Mouse (Mus musculus): ENCODE measurements around the gene Speer4f1.
A peak's percentile ranks its signal among the peaks of the same experiment; 100 is the strongest.
"Not testable (repeated sequence)": the region's sequence is repeated elsewhere in the genome, so short reads cannot be mapped to it uniquely, and the experiment has no call there.

The Speer4f1 gene

DNA sequence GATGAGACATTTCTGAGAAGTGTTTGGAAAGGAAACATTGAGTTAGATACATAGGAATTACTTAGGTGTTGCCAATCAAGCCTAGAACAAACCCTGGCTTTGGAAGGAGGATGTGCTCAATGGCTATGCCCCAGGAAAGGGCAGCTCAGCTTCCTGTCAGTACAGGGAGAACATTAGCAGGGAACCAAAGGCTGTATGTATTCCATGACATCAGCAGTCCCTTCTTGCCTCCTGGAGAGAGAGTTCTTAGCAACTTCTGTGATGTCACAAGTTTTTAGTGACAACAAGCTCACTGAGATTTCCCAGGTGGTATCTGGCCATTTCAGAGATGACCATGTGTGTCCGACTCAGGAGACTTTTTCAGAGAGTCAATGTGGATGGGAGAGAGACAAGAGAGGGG is at the start of gene Speer4f1:
Gene Speer4f1 (plus strand): TSS at position 301 of the 400 bp plus-strand sequence.
- DNase-seq (ENCODE audit: low spot score): not testable (repeated sequence)

DNA sequence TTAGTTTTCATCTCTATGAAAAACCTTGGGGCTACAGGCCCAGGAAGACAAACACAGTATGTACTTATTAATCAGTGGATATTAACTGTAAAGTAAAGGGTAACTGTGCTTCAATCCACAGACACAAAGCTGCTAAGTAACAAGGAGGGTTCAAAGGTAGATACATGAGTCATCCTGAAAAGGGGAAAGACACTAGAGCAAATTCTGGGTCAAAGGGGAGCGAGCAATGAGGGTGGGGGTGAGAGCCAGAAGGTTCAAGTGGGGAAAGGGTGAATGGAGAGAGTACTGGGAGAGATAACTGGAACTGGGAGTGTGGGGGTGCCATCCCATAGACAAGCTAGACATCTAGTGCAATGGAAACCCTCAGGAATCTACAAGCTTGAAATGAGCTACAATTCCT is 49.0 kb upstream of the Speer4f1 start:
- no peak for DNase-seq (ENCODE audit: low spot score)

DNA sequence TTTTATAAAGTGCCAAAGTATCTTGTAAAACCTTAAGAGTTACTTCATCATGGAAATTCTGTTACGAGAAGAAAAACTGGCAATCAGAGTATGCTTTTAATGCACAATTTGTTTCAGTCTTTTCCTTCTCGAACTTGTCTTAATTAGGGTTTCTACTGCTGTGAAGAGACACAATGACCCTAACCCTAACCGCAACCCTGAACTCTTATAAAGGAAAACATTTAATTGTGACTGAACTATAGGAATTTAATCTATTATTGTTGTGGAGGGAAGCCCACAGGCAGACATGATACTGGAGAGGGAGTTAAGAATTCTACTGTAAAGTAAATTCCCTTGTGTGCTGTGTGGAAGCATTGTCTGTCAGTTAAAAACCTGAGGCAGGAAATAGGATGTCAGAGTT is 41.2 kb upstream of the Speer4f1 start:
- no peak for DNase-seq (ENCODE audit: low spot score)

DNA sequence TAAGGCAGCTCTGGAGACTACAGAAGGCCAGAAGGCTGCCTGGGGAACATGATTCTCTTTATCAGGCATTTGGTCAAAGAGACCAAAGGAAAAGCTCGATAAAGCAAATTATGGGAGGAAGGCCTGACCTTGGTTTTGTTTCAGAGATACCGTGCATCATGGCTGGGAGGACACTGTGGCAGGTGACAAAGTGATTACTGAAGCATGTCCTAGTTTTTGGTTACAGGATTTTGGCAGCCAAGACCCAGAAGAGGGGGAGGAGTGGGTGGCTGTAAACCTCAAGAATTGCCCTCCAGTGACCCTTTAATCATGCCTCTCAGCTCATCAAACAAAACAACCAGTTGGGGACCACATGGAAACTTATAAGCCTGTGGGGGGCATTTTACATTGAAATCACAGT is 39.7 kb upstream of the Speer4f1 start:
- DNase-seq (ENCODE audit: low spot score): no peak

DNA sequence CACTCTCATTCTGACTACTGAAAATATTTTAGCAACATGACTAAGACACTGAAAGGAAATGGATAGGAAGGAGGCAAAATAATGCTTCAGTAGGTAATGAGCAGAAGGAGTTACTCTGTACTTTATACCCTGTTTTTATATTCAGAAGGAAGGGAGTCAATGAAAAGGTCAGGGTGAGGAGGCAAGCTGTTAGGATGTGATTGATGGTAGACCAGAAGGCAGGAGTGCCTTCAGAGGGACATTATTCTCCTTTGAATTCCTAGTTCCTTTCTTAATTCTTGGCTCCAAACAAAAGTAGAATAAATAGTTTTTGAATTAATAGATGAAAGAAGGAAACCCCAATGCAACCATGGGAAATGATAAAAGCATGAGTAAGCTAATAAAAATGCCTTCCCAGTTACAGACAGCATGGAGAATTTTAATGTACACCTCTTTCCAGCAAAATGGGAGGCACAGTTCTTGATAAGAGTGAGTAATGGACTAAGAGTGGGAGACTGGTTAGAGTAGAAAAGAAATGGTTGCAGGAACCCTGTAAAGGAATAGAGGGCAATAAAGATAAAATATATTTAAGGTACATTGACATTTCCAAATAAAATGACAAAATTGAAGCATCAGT is 36.3 kb upstream of the Speer4f1 start:
- no peak for DNase-seq (ENCODE audit: low spot score)

DNA sequence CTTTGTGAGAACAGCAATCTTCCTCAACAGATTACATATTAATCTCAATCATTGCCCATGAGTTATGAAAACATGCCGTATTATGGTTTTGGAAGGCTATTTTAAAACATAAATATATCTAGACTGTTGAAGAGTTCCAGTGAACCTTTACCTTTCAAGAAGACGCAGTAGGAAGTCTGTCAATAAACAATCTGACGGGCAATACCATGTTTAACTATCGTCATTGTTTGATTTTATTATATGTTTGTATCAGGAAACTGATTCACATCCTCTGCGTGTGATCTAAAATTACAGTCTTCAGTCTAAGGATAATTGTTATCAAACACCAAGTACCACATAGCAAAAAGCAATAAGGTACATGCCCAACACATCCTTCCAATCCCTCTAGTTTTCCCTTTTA is 21.8 kb upstream of the Speer4f1 start:
- DNase-seq (ENCODE audit: low spot score): no peak

DNA sequence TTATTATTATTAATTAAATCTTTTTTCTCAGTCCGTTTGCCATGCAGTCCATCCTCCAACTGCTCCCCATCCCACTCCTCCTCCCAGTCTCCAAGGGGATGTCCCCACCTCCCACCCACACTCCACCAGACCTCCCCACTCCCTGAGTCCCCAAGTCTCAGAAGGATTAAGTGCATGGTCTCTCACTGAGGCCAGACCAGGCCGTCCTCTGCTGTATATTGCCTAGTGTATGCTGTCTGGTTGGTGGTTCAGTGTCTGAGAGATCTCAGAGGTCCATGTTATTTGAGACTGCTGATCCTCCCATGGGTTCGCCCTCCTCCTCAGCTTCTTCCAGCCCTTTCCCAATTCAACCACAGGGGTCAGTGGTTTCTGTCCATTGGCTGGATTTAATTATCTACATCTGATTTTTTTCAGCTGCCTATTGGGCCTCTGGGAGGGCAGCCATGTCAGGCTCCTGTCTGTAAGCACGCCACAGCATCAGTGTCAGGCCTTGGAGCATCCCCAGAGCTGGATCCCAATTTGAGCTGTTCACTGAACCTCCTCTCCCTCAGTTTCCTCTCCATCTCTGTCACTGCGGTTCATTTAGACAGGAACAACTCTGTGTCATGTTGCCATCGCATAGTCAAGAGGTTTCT is 20.8 kb upstream of the Speer4f1 start:
- no peak for DNase-seq (ENCODE audit: low spot score)

DNA sequence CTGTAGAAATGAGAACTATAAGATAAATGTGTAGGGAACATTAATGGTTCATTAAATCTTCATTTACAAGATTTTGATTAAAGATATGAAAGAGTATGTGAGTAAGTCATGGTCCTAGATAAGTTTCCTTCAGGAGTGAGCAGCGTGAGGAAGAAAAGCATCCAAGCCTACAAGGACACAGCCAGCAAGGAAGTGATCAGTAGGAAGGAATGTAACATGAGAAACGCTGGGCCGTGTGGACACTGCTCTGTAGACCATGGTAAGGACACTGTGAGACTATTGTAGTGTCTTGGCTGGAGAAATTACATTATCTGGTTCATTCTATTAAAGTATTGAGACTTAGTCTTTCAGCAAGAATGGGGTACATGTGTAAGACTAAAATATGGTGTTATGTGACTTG is 19.2 kb upstream of the Speer4f1 start:
- no peak for DNase-seq (ENCODE audit: low spot score)

DNA sequence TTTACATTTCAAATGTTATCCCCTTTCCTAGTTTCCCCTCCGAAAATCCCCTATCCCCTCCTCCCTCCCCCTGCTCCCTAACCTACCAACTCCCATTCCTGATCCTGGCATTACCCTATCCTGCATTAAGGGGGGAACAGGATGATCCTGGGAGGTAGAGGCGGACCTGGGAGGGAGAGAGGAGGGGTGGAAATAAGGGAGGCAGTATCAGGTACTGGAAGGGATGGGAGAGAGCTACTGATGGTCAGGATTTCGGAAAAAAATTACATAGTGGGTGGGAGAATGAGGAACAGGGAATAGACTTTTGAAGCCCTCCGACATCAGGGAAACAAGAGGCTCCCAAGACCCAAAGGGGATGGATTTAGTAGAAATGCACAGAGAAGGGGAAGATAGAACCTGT is 7.8 kb upstream of the Speer4f1 start:
- DNase-seq (ENCODE audit: low spot score): peak; percentile 8

DNA sequence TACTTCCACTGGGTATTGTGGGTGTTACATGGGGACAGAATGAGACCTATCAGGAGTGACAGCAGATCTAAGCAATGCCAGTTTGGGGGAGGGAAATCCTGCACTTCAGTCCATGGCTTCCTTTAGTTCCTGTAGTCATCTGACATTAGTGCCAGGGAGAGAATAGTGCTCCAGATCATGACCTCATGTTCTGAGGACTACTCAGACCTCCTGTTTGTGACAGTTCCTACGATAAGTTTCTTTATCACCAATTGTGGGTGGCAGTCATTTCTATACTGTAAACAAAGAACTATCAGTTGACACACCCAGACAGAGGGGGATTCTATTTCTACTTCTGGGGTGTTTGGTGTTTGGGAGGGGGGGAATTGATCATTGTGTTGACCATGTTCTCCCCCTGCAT is 578 bp downstream of the Speer4f1 start:
- DNase-seq (ENCODE audit: low spot score): no peak

DNA sequence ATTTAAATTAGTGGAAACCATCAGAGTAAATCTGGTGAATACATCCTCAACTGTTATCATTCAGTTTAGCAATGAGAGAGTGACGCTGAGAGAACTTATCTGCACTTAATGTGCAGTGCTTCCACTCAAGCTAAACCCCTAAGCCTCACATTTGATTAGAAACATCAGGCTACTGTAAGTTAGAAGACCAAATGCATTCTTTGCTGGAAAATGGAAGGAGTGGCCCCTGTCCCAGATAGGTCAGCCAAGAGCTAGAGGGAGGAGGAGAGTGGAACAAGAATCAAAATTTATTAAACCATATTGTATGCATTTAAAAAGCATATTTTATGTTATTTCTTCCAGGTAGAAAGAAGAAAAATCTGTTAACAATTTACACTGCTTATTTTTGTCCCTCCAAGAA is 14.0 kb downstream of the Speer4f1 start:
- DNase-seq (ENCODE audit: low spot score): no peak

DNA sequence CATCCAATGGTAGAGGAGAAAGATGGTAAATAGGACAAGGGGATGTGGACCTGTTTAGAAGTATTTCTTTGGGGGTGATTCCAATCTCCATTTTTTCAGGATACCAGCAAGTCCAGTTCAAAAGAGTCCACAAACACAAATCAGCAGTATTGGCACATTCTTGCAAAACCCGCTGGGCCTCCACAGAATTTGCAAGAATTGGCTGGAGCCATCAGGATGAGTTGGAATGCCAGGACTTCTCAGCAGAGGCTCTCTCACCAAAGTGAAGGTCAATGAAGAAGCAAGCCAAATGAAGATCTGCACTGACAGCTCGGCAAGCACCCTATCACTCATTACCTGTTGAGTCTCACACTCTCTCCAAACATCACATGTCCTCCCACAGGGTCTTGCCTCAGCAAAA is 19.7 kb downstream of the Speer4f1 start:
- no peak for DNase-seq (ENCODE audit: low spot score)

DNA sequence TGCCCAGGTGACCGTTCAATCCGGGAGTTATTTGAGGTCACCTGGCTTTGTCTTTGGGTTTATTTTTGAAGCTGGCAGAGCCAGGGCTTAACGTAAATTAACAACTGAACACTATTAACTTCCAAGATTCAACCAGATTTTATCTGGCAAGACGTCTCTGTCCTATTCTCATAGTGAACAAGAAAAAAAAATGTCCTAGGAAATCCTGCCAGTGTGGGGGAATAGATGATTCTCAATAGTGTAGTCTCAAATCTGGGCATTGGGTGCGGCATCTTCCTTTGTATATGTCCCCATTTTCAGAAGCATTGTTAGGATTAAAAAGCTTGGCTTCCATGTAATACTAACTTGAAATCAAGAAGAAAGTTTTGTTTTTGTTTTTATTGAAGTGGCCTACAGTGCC is 20.8 kb downstream of the Speer4f1 start:
- no peak for DNase-seq (ENCODE audit: low spot score)

DNA sequence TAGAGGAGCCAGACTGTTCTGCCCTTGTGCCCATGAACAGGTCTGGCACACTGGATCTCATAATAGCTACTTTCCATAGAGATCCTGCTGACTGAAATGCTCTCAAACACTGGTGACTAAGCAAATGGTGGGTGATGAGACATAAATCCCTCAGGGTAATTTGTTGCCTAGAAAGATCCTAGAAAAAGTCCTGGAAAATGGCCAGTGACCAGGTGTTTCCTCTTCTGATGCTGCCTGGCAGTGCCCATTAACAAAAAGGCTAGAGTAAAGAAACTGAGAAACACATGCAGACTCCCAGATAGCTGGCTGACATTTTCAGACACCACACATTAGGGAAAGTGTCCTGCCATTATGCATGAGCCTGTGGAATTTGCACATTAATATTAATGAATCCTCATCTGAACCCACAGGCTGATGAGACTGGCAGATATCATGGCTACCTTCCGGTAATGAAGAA is 24.0 kb downstream of the Speer4f1 start:
- DNase-seq (ENCODE audit: low spot score): no peak

DNA sequence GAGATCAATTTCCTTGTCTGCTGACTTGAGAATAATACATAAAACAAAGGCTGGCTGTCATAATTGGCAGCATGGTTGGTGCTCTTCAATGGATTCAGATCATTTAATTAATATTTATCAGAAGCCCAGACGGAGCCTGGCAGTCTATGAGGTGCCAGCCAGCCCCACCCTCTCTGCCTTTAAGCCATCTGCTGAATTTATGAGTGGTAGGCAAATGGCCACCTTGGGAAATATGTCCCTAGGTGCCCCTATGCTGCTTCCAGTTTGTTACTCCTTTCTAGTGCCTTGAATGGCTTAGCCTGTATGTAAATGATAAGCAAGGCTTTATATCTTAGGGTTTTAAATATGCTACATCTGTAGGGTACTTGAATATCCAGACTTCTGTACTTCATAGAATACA is 25.0 kb downstream of the Speer4f1 start:
- DNase-seq (ENCODE audit: low spot score): no peak

DNA sequence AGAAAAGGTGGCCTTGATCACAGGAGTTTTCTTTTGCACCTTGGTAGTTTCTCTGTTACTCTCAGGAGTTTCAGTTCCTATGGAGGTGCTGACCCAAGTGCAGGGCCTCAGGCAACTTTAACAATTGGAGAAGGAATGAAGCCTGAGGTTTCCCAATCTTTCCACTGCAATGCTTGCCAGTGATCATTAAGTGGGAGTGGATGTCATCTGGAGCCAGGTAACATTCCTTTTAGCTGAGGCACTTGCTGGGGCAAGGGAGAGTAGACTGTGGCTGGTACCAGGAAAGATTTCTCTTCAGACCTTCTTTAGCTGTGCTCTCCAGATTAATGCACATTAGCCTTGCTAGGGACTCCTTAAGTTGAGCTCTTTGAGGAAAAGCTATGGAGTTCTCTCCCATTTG is 29.6 kb downstream of the Speer4f1 start:
- no peak for DNase-seq (ENCODE audit: low spot score)

DNA sequence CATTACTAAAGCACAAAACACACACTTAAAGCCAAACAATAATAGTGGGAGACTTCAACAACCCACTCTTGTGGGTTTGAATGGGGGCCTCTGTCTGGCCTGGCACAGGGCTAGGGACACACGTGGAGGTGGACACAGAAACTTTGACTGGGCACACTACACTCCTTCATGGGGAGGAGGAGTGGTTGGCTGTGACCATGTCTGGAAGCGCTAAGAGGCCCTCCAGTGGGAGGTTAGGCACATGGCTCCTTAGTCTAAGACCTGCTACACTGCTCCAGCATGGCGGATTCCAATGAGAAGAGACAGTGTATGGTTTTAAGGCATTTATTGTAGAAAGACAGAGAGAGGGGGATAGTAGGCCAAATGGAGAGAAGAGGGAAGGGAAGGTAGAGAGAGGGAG is 32.1 kb downstream of the Speer4f1 start:
- no peak for DNase-seq (ENCODE audit: low spot score)

Measured in adipocyte (in vitro differentiated cells).